Mouse (Mus musculus) hindbrain, embryonic 11.5 days (tissue): ENCODE results near the gene Errfi1. TPM values are rescaled to one million over a fixed set of nuclear protein-coding genes. Genes with fewer than 3 reads are reported as not detected.
"Not testable (repeated sequence)": the region's sequence is repeated elsewhere in the genome, so short reads cannot be mapped to it uniquely, and the experiment has no call there.

Experiments used
- ATAC-seq: fragments of 200-750 bp; cut with Nextera tagmentation; 2 replicates; pipeline ENCODE4 v1.8.0; 2017; ENCODE audit warnings: mild to moderate bottlenecking, moderate TSS enrichment, moderate library complexity; ENCODE audit not compliant: low FRiP score
- DNase-seq: peaks from one replicate; pipeline ENCODE4 v3.0.0-alpha.2; 2015; ENCODE audit warnings: low spot score
- H3K27ac ChIP-seq: fragments of 300-500 bp; sonication (generic); 2 replicates; pipeline ENCODE4 v1.5.1; 2014; ENCODE audit warnings: mild to moderate bottlenecking, low read depth, low read length
- H3K27me3 ChIP-seq: fragments of 300-500 bp; sonication (generic); 2 replicates; pipeline ENCODE4 v1.6.1; 2014; ENCODE audit warnings: mild to moderate bottlenecking, low read length, moderate library complexity, mixed read lengths; ENCODE audit not compliant: control insufficient read depth, insufficient read depth
- H3K36me3 ChIP-seq: fragments of 300-500 bp; sonication (generic); 2 replicates; pipeline ENCODE4 v1.6.1; 2014; ENCODE audit warnings: mild to moderate bottlenecking, low read length, moderate library complexity, mixed read lengths; ENCODE audit not compliant: control insufficient read depth, insufficient read depth
- H3K4me1 ChIP-seq: fragments of 300-500 bp; sonication (generic); replicated peaks from 2 replicates; pipeline ENCODE4 v1.6.1; 2014; ENCODE audit warnings: low read length, mixed read lengths; ENCODE audit not compliant: control insufficient read depth, insufficient read depth
- H3K4me2 ChIP-seq: fragments of 300-500 bp; sonication (generic); replicated peaks from 2 replicates; pipeline ENCODE4 v1.6.1; 2014; ENCODE audit warnings: mild to moderate bottlenecking, low read depth, low read length
- H3K4me3 ChIP-seq: fragments of 300-500 bp; sonication (generic); 2 replicates; pipeline ENCODE4 v1.5.1; 2014; ENCODE audit warnings: low read depth, low read length
- H3K9ac ChIP-seq: fragments of 300-500 bp; sonication (generic); 2 replicates; pipeline ENCODE4 v1.6.1; 2014; ENCODE audit warnings: low read depth, low read length
- H3K9me3 ChIP-seq: fragments of 300-500 bp; sonication (generic); 2 replicates; pipeline ENCODE4 v1.6.1; 2016; ENCODE audit warnings: low read length; ENCODE audit not compliant: control insufficient read depth
- WGBS: fragments of 180-500 bp; shearing (Covaris S2); extraction: QIAGEN DNeasy Blood & Tissue Kit; methylation state at CpG from one replicate; pipeline ENCODE4 v1.1.7; 2014; 5-methylcytosine and 5-hydroxymethylcytosine counted together
- polyA plus RNA-seq: library from polyadenylated mRNA; unstranded; fragments of >200 nt; fragmentation: Nextera tagmentation; extraction: Ambion mirVana; gene quantifications from 2 replicates; pipeline ENCODE4 v1.2.1, GENCODE M21; 2014

Gene Errfi1
- polyA plus RNA-seq, 1 experiment from 2014 or later: 34.0 TPM

- 87% methylated on average over 5 of the region's 5 CpGs for WGBS
- H3K4me1 ChIP-seq, H3K9ac ChIP-seq, H3K27ac ChIP-seq, H3K4me3 ChIP-seq, DNase-seq, H3K36me3 ChIP-seq, H3K9me3 ChIP-seq, H3K4me2 ChIP-seq, H3K27me3 ChIP-seq, ATAC-seq: not testable (repeated sequence)
These were observed 54.8 kb downstream of the Errfi1 start for GRCm38 (mm10) chr4:150908512-150908911.

- H3K4me2 ChIP-seq: peak overlapping the region; percentile 80
- no peaks in the 10 kb centered on the region for H3K36me3 ChIP-seq
- H3K4me1 ChIP-seq: peaks cover 3% of the 10 kb centered on the region
- H3K27ac ChIP-seq: peak overlapping the region; percentile 73
- no peaks in the 10 kb centered on the region for H3K27me3 ChIP-seq
- peak; percentile 89 for ATAC-seq
- WGBS: under 1% methylated on average over 38 of the region's 56 CpGs
- peak; percentile 100 for DNase-seq
- peak overlapping the region; percentile 91 for H3K4me3 ChIP-seq
- H3K9ac ChIP-seq: peak overlapping the region; percentile 93
- H3K9me3 ChIP-seq: no peaks in the 10 kb centered on the region
These were observed 55.9 kb downstream of the Errfi1 start for GRCm38 (mm10) chr4:150909451-150910156.

GRCm38 (mm10) chr4:150910164-150910951 is 56.6 kb downstream of the Errfi1 start:
- Histone ChIP-seq H3K27ac (no peak overlapping the region), H3K4me2 (peak overlapping the region; percentile 80), H3K4me1 (peaks cover 3% of the 10 kb centered on the region), H3K27me3 (no peaks in the 10 kb centered on the region), H3K36me3 (no peaks in the 10 kb centered on the region), H3K4me3 (peak overlapping the region; percentile 91; the same call in 1 of the 2 replicates), H3K9me3 (no peaks in the 10 kb centered on the region), H3K9ac (peak overlapping the region; percentile 93)
- whole genome bisulfite sequencing: 85% methylated on average over 19 of the region's 19 CpGs
- ATAC-seq (peak; percentile 29; the same call in 1 of the 2 replicates), DNase-seq (no peak)

GRCm38 (mm10) chr4:150913743-150914142 is 60.0 kb downstream of the Errfi1 start:
- no peaks in the 10 kb centered on the region for H3K27me3 ChIP-seq
- no peaks in the 10 kb centered on the region for H3K36me3 ChIP-seq
- no peaks in the 10 kb centered on the region for H3K9me3 ChIP-seq
- H3K27ac ChIP-seq: peak overlapping the region; percentile 70; the same call in 1 of the 2 replicates
- 22% methylated on average over 12 of the region's 12 CpGs for WGBS
- no peak for ATAC-seq
- peaks cover 3% of the 10 kb centered on the region for H3K4me1 ChIP-seq
- H3K9ac ChIP-seq: peak overlapping the region; percentile 79
- no peak for DNase-seq
- H3K4me2 ChIP-seq: peak overlapping the region; percentile 61
- H3K4me3 ChIP-seq: peak overlapping the region; percentile 63

- no peaks in the 10 kb centered on the region for H3K36me3 ChIP-seq
- peak within 1 kb of the TSS; percentile 61 for H3K4me2 ChIP-seq
- DNase-seq: peak; percentile 96
- peak within 1 kb of the TSS; percentile 63 for H3K4me3 ChIP-seq
- H3K27me3 ChIP-seq: no peaks in the 10 kb centered on the region
- peak; percentile 84 for ATAC-seq
- H3K27ac ChIP-seq: peak within 1 kb of the TSS; percentile 70
- peak within 1 kb of the TSS; percentile 79 for H3K9ac ChIP-seq
- peaks cover 3% of the 10 kb centered on the region for H3K4me1 ChIP-seq
- under 1% methylated on average over 48 of the region's 48 CpGs for WGBS
- H3K9me3 ChIP-seq: no peaks in the 10 kb centered on the region
These were observed 60.6 kb downstream of the Errfi1 start, which contains the start of the genes Park7 and Tnfrsf9 for GRCm38 (mm10) chr4:150914290-150914733. Park7 (minus strand) TSS chr4:150914437. Tnfrsf9 (plus strand) TSS chr4:150914562.

GRCm38 (mm10) chr4:150915181-150915906 is 61.6 kb downstream of the Errfi1 start:
- Histone ChIP-seq H3K9ac (peak overlapping the region; percentile 78), H3K27ac (no peak overlapping the region), H3K27me3 (0 out of 2 replicates have a peak, but pooled peaks cover 2% of the 10 kb centered on the region), H3K4me2 (peak overlapping the region; percentile 61), H3K9me3 (no peaks in the 10 kb centered on the region), H3K4me1 (peaks cover 3% of the 10 kb centered on the region), H3K4me3 (peak overlapping the region; percentile 63), H3K36me3 (no peaks in the 10 kb centered on the region)
- 56% methylated on average over 10 of the region's 10 CpGs for WGBS
- DNase-seq: no peak
- 0 out of 2 replicates have a peak, but pooled peaks have one; percentile 25 for ATAC-seq

- DNase-seq: no peak
These were observed 63.8 kb downstream of the Errfi1 start for GRCm38 (mm10) chr4:150917336-150918027.

More at GRCm38 (mm10) chr4:150917336-150918027, 63.8 kb downstream of the Errfi1 start:
- Histone ChIP-seq H3K4me3 (no peak overlapping the region), H3K9ac (no peak overlapping the region), H3K36me3 (no peaks in the 10 kb centered on the region), H3K27ac (no peak overlapping the region), H3K4me2 (no peak overlapping the region), H3K4me1 (peaks cover 3% of the 10 kb centered on the region), H3K27me3 (0 out of 2 replicates have a peak, but pooled peaks cover 2% of the 10 kb centered on the region), H3K9me3 (no peaks in the 10 kb centered on the region)
- ATAC-seq: no peak
- 68% methylated on average over 8 of the region's 8 CpGs for WGBS
